Mouse (Mus musculus) brain, embryonic 14.5 days (tissue): ENCODE results near the gene Zfp52. TPM values are rescaled to one million over a fixed set of nuclear protein-coding genes. Genes with fewer than 3 reads are reported as not detected.
A peak's percentile ranks its signal among the peaks of the same experiment; 100 is the strongest.

Source experiments
- DNase-seq: peaks from one replicate; pipeline ENCODE4 v3.0.0-alpha.2; 2011; ENCODE audit warnings: low read depth
- CTCF ChIP-seq: fragments of 200-500 bp; IDR thresholded peaks from 2 replicates; pipeline ENCODE4 v1.5.1; 2012; ENCODE audit warnings: inconsistent platforms, mild to moderate bottlenecking, moderate library complexity, borderline replicate concordance; ENCODE audit not compliant: insufficient read depth, insufficient read length; ENCODE audit errors: extremely low read depth
- POLR2A ChIP-seq: fragments of 200-500 bp; IDR thresholded peaks from 2 replicates; pipeline ENCODE4 v1.6.1; 2012; ENCODE audit warnings: mild to moderate bottlenecking, inconsistent platforms, borderline replicate concordance; ENCODE audit not compliant: poor library complexity, insufficient read depth, insufficient read length, severe bottlenecking; ENCODE audit errors: extremely low read depth
- polyA plus RNA-seq: library from polyadenylated mRNA; depleted of rRNA; stranded (reverse); fragments of >200 nt; gene quantifications from 2 replicates; pipeline ENCODE4 v1.2.3, GENCODE M21; 2012; rRNA removed

The Zfp52 gene
- polyA plus RNA-seq, 1 experiment = 1.5 TPM

DNA sequence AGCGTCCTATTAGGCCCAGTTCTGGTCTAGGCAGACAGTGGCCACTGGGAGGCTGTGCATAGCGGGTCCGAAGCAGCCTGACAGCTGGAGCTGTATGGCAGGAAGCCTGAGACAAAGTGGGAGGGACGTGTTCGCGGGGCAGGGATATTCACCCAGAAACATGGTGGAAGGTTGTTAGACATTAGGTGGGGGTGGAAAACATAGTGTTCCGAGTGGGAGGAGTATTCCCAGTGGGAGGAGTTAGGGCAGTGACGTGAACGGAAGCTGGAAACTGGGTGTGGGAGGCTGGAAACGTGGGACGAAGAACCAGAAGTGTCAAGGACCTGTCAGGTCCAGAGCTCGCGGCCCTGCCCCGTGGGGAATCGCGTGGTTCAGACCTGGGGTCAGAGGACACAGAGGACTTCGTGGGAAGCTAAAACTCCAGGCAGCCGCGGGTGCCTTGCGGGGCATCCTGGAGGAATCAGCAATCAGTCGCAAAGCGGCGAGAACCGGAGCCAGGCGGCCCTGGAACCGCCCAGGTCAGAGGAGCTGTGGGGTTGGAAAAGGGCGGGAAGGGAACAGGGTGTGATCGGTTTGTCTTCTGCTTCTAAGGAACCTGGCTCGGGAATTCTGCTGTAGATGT lies 31.5 kb downstream of the Zfp52 start, which contains the start of gene Zfp948:
Gene Zfp948, plus strand, starts transcription at position 281 of the 622 bp plus-strand sequence.
- DNase-seq = peak; percentile 95
- TF ChIP-seq CTCF = peak; percentile 43; the same call in 1 of the 2 replicates
- TF ChIP-seq POLR2A = peak; percentile 26; the same call in 1 of the 2 replicates

DNA sequence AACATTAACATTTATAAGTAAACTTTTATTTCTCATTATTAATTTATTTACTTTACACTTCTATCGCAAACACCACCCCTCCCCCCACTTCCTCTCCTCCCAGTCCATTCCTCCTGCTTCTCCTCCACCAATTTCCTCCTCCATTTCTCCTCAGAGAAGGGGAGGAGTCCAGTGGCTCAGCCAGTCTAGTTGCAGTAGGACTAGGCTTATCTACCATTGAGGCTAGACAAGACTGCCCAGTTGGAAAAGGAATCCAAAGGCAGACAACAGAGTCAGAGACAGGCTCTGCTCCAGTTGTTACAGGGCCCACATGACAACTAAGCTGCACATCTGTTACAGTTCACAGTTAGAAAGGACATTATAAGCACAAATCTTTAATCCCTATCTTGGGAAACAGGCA lies 32.4 kb downstream of the Zfp52 start:
- DNase-seq = peak; percentile 42
- no peak for TF ChIP-seq CTCF
- no peak for TF ChIP-seq POLR2A

DNA sequence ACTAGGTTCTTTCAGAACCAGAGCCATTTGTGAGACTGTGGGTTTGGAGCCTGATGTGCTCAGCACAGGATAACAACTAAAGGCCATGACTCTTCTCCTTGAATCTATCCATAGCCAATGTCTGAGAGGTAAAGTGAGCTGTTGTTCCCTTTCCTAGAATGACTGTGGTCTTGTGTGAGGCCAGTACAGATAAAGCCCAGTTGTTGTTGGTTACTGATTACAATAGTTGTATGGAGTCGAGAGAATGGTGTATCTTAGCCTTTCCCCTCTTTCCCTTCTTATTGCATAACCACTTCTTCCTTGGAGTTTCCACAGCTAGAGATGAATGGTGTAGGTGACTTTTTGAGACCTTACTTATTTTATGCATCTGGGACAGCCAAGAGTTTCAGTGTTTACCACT lies 43.7 kb downstream of the Zfp52 start:
- no peak for TF ChIP-seq POLR2A
- TF ChIP-seq CTCF = no peak

GRCm38 (mm10) chr17:21579493-21580175 lies 44.3 kb downstream of the Zfp52 start:
- no peak for TF ChIP-seq POLR2A
- TF ChIP-seq CTCF = peak; percentile 59; the same call in 1 of the 2 replicates
- peak; percentile 67 for DNase-seq

More for the DNA sequence above, 43.7 kb downstream of the Zfp52 start:
- no peak for DNase-seq

DNA sequence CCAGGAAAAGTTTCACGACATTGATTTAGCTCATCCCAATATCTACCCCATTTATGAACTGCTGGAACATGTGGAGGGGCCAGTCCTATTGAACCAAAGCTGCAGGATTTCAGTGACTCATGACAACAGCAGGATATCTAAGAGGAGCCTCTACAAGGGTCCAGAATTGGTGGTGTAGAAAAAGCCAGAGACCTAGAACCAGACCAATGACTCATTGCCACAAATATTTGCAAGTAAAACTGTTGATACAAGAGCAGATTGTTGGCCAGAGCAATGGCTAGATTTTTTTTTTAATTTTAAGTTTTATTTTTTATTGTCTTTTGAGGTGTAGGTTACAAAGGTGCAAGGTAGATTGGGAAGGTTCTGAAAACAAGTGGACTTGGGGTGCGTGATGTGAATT lies 50.2 kb downstream of the Zfp52 start:
- TF ChIP-seq POLR2A (no peak), CTCF (no peak)
- no peak for DNase-seq

Other genes starting within 250 kb of the Zfp52 start
- not detected in 2 replicates for gene Vmn1r237, start 223.7 kb upstream of the Zfp52 start, polyA plus RNA-seq
- gene Zfp677, start 151.8 kb upstream of the Zfp52 start, polyA plus RNA-seq = 2.3 and 2.4 TPM in 2 replicates
- 2.3 TPM in 2 replicates for gene Zfp54, start 112.3 kb upstream of the Zfp52 start, polyA plus RNA-seq
- 5.3 and 6.1 TPM in 2 replicates for gene Zfp51, start 85.2 kb upstream of the Zfp52 start, polyA plus RNA-seq
- gene Zfp53, start 46.5 kb upstream of the Zfp52 start, polyA plus RNA-seq = 3.6 and 4.1 TPM in 2 replicates
- 12.1 and 14.4 TPM in 2 replicates for gene Zfp948, start 31.5 kb downstream of the Zfp52 start, polyA plus RNA-seq
- 9.5 TPM in 2 replicates for gene Zfp983, start 115.1 kb downstream of the Zfp52 start, polyA plus RNA-seq
- gene Gm10226, start 156.3 kb downstream of the Zfp52 start, polyA plus RNA-seq = 4.0 and 11.2 TPM in 2 replicates
- 12.7 and 15.3 TPM in 2 replicates for gene Zfp760, start 172.2 kb downstream of the Zfp52 start, polyA plus RNA-seq
- gene Zfp229, start 195.3 kb downstream of the Zfp52 start, polyA plus RNA-seq = 6.6 and 10.3 TPM in 2 replicates